Mouse (Mus musculus): ENCODE results near the gene Ralgapa1. TPM values are rescaled to one million over a fixed set of nuclear protein-coding genes. Genes with fewer than 3 reads are reported as not detected.
"Not testable (repeated sequence)": the region's sequence is repeated elsewhere in the genome, so short reads cannot be mapped to it uniquely, and the experiment has no call there.

The Ralgapa1 gene
- polyA plus RNA-seq, 2 experiments from 2014 or later = 11.9 to 13.6 TPM

DNA sequence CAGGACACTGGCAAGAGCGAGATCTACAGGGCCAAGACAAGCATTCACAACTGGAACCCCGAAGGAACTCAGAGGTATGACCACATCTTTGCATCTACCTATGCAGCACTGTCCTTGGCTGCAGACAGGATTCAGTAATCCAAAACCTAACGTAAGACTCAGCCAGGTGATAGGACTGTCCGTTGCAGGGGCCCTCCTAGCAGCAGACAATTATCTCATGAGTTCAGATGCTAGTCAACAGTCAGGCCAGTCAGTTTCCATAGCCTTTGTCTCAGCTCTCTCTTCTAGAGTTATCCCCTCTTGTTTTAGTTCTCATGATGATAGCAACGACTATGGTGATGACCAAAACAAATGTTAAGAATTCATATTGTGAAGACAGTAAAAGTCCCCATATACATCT is 20.8 kb downstream of the Ralgapa1 start:
- ATAC-seq = no peak

DNA sequence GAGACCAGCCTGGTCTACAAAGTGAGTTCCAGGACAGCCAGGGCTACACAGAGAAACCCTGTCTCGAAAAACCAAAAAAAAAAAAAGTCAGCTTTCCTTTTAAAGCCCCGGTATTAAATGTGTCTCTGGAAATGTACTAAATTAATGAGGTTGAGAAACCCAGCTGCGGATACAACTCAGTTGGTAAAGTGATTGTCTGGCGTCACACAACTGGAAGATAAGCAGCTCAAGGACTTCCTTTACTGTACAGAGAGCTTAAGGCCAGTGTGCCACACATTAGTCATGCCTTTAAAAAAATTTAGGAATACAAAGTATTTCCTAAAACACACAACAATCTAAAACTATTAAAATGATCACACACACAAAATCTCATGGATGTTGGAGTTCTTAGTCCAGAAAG is 22.2 kb downstream of the Ralgapa1 start:
- ATAC-seq = no peak

DNA sequence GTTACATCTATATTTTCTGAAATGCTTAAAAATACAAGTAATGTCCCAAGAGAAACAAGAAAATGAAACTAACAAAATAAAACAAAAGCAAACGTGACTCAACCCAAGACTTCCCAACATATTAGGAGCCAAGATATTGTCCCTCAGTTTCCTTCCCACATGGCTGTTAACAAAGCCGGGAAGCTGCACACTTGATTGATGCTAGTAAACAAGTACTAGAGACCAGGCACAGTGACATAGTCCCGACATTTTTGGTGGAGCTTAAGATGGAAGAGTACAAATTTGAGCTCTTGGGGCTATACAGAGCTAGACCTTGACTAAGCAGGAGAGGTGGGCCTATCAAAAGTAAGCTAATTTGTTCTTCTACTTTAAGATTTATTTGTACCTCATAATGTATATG is 23.9 kb downstream of the Ralgapa1 start:
- ATAC-seq = no peak

DNA sequence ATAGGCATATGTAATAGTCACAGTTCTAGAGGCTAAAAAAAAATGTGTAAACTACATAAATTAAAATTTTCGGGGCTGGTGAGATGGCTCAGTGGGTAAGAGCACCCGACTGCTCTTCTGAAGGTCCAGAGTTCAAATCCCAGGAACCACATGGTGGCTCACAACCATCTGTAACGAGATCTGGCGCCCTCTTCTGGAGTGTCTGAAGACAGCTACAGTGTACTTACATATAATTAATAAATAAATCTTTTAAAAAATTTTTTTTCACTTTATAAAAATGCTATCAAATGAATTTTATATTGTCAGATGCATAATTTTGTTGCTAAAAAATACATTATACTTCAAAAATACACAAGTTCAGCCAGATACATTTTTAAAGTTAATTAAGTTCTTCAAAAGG is 26.5 kb downstream of the Ralgapa1 start:
- ATAC-seq = not testable (repeated sequence)

DNA sequence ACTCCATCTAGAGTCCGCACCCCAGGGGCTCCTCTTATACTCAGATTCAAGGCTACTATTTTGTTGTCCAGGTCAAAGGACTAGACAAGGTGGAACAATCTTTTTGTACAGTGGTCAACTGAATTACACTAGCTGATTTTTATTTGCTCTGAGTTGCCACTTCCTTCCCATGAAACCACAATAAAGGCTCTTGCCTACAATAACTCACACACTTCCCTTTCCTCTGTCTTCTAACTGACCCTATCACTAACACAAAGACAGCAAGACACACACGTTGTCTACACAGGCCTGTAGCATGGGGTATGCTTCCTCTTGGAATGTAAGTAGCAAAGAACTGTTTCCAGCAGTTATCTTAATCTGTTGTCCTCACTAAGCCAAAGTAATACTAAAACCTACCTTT is 35.7 kb downstream of the Ralgapa1 start:
- ATAC-seq = no peak

DNA sequence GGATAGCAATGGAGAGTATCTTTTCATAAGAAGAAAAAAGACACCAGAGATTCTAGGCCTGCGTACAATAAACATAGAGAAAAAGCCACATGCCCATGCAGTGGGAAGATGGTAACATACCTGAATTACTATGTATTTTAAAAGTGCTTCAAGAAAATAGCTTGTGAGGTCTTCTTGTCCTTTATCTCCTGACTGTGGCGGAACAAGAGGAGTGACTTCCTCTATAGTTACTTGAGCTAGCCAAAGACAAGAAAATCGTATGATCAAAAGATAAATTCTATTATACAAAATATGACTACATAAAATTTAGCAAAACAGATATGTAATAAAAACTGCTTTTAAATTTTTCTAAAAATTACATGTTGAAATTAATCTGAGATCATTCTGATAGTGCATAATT is 38.3 kb downstream of the Ralgapa1 start:
- no peak for ATAC-seq

DNA sequence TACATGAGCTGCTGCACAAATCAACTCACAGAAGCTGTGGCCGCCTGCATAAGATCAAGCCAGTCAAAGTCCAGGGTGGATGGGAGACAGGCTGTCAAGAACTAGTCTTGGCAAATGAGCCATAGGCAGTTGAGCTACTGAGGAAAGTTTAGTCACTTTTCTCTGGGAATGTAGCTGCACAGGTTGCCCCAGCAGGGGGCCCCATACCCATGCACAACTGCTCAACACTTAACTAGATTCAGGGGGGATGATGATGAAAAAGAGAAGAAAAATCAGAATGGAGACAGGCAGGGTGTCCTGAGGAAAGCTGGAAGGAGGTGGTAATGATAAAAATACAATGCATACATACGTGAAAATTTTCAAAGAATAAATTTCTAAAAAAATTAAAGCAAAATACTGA is 42.7 kb downstream of the Ralgapa1 start:
- ATAC-seq = peak; percentile 40

DNA sequence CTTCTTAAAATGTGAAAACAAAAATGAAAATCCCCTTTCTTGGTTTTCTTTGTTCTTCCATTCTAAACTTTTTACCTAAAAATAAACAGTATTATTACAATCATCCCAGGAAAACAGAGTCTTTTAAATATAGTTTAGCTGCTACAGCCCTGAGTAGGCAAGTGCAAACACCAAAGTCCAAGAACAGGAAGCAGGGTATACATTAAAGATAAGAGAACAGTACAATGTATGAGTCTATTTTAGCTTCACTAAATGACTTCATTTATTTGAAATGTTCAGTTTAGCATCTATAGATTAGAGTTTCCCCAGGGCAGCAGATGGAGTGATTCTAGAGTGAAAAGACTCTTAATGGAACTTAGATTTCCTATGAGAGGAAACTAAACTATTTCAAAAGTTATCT is 43.6 kb downstream of the Ralgapa1 start:
- ATAC-seq = no peak

DNA sequence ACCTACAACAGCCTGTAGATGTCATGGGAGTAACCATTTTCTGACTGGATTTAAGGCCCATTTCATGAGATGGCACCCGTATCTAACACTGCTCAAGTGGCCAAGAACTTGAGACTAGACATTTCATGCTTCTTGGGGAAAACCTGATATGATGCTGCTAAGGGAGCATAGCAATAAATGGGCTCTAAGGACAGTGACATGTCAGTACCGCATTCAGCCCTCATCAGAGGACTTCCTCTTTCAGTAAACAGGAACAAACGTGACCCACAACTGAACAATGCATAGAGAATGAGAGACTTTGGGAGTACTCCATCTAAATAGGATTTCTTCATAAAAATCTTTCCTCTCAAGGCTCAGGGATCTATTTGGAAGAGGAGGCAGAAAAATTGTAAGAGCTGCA is 46.7 kb downstream of the Ralgapa1 start:
- ATAC-seq = no peak

DNA sequence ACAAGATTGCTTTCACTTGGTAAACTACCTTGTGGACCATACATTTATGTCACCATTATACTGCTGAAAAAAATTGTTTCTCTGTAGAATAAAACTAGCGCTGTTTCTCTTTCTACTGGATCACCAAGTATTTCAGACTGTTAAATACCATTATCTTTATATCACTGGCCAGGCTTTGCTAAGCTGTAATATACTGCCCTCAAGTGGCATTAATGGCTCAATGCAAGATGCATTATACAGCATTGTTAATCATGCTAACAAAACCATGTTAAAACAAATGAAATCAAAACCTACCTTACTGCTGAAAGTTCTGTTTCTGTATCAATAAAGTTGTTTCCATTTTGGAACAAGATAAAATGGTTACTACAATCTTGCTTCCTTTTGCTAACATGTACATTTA is 100.6 kb downstream of the Ralgapa1 start:
- peak; percentile 40 for ATAC-seq

DNA sequence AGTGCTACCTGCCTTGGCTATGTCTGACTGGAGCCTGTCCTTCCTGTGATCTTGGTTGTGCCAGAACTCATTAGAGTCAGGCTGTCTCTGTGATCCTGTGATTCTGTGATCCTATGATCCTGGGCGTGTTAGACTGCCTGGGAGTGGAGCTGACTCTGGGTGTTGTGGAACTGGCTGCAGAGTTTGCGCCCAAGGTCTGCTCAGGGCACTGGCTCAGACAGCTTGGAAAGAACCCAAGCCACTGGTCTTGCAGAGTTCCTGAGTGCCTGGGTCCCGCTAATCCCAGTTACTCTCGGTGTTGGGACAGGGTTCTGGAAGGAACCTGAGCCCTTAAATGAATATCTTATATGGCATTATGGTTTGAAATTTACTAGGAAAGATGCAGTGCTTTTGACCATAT is 115.1 kb downstream of the Ralgapa1 start:
- ATAC-seq = no peak

DNA sequence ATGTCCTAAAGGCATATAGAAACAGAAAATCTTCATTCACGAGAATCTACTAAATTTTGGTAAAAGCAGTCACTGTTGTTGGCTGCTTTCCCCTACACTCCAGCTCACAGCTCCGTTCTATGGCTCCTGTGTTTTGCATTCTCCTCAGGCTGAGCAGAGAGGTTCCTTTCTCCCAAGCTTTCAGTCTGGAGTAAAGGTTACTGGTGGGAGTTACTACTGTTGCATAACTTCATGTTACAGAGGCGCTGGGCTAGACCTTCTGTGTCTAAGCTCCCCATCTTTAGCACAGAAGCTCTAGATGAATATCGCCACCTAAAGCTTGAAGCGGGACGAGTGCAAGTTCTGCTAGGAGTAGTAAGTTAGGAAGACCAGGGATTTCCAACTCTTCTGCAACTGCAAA is 154.3 kb downstream of the Ralgapa1 start:
- ATAC-seq = no peak

DNA sequence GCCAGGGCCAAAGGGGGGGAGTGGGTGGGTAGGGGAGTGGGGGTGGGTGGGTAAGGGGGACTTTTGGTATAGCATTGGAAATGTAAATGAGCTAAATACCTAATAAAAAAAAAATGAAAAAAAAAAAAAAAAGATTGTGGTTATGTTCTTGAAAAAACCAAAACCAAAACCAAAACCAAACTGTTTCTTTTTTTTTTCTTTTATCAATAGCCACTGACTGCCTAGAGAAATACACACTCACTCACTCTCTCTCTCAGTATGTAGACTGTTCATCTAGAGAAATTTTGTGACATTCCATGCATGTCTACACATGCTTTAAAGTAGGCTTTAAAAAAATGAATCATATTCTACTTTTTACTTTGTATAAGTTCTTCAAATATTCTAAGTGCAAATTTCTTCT is 157.8 kb downstream of the Ralgapa1 start:
- not testable (repeated sequence) for ATAC-seq

DNA sequence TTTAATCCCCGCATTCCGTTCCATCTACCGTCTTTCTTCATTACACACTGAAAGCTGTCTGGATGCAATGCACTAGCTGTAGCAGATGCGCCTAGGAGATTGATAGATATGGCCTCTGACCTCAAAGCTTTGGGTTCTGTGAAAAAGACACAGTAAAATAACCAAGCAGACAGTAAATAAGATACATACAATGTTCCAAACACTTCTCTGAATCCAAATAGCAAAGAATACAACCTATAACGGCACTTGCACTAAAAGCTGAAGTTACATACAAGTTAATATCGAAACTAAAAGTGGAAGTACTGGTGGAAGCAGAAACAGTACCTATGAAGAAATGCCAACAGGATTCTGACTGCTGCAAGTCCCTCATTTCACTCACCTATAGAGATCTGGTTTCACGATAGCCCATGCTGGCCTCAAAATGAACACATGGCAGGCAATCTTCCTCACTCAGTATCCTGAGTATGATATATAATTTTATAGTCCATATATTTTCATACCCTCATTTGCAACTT is 172.9 kb downstream of the Ralgapa1 start:
- peak; percentile 63 for ATAC-seq

DNA sequence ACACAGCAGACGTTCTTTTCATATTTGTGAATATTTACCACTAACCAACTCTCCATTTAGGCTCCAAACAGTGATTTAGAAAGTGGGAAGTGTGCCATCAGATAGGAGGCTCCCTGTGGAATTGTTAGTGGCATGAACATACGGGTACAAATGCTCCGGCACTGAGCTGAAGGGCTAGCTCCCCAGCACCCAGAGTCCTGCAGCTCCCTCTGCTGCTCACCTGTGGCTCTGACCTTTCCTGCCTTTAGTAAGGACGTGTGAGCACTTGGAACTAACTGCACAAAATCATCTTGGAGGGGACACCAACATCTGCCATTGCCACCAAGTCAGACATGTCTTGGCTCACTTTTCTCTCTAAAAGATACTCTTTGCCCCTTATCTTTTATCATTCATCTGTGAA is 194.3 kb downstream of the Ralgapa1 start:
- ATAC-seq = no peak

DNA sequence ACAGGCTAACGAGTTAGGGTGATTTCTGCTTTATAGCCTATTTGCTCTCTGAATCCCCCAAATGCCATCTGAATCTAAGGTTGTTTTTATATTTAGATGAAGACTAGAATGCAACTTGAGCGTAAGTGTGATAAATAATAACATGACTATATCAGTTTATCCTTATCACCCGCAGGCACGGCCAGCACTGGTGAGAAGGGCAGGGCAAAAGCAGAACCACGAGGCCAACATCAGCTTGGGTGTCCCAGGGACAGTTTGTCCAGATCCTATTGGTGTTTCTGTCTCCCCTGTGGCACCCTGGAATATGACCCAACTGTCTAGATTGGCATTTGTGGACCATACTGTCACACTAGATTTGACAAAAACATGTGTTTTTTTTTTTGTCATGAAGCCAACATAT is 197.7 kb downstream of the Ralgapa1 start:
- no peak for ATAC-seq

DNA sequence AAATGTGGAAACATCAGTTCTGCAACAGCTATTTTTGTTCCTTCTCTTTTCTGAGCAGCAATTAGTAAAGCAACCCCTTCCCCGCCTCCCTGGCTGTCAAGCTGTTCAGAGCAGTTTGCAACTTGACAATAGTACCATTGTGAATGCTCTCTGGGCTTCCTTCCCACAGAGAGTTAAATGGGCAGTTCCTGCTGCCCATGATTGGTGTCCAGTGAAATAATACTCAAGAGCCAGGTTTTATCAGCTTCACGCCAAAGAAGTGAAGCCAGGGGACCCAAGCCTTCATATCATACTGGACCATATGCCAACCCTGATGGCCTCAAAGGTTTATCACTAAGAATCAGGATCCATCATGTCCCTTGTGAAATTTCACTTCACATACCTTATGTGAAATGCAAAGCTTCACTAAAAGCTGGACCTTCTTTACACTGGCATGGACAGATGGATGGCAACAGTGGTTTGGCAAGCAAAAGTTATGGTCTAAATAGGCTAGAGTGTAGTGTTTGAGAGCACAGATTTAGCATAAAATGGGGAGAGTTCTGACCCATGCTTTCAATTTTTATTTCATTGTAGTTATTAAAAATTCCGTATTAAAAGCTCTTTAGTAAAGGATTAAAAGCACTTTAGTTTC is 198.2 kb downstream of the Ralgapa1 start:
- no peak for ATAC-seq

DNA sequence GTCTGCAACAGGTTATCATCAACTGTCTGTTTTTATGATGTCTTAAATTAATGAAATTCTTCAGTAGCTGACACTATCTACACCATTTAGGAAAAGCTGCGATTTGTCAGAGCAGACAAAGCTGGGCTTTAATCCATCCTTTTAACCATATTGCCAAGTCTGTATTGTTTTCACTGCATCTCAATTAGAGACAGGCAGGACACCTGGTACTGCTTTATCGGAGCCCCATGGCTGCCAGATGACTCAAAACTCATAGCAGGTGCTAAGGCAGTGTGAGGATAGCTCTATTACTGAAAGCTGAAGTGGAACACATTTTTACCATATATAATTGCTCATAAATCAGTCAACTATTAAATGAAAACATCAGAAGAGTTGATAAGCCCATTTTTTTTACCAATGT is 200.6 kb downstream of the Ralgapa1 start:
- no peak for ATAC-seq

DNA sequence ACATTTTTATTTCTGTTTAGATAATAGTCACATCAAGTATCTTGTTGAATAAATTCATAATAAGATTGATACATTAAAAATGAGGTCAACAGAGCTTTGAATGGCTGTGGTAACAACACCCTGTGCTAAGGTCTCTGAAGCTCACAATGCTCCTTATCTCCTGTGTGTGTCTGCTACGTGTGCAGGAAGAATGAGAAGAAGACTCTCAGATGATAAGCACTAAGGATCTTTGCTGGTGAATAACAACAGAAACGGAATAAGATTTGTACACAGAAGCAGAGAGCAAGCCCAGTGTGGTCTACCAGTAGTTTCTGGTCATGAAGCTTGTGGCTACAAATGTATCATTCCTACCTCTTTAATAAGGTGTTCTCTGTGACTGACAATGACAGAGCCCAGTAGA is 210.2 kb downstream of the Ralgapa1 start:
- ATAC-seq = no peak

DNA sequence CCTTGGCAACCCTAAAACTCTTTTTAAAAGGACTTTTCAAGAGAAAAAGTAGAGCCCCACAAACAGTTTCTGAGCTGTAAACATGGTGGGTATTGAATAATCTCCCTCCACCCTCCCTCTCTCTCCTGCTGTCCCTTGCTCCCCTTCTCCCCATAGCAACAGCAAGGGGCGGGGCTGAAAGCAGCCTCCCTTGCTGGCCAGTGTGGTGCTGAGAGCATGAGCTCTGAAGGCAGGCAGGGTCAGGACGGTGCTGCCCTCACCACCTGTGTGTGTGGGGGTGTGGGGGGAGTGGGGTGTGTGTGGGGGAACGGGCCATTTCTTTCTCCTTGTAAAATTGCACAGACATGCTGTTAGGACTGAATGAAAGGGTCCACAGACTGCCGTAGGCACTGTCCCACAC is 213.1 kb downstream of the Ralgapa1 start:
- no peak for ATAC-seq

DNA sequence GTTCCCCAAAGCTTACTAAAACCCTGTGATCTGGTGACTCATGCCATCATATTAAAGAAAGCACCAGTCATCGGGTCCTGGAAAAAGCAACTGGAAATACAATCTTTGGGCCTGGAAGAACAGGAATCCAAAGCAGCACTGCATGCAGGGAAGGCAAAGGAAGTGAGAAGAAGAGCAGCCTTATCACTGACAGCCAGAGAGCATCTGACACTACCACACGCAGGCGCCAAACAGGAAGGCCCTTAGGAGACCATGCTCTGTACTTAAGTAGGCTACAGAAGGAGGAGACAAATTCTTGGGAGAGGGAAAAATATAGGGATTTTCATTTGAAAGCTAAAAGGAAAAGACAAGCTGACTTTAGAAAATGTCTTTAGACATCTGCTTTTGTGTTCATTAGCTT is 216.6 kb downstream of the Ralgapa1 start:
- ATAC-seq = no peak

DNA sequence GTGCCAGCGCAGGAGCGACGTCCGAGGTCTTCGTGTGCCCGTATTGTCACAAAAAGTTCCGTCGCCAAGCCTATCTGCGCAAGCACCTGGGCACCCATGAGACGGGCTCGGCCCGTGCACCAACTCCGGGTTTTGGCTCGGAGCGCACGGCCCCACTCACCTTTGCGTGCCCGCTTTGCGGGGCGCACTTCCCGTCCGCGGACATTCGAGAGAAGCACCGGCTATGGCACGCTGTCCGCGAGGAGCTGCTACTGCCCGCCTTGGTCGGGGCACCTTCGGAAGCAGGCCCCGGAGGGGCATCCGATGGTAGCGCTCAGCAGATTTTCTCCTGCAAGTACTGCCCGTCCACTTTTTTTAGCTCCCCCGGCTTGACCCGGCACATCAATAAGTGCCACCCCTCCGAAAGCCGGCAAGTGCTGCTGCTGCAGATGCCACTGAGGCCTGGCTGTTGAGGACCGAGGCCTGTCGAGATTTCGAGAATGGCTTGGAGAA is 220.4 kb downstream of the Ralgapa1 start:
- no peak for ATAC-seq

DNA sequence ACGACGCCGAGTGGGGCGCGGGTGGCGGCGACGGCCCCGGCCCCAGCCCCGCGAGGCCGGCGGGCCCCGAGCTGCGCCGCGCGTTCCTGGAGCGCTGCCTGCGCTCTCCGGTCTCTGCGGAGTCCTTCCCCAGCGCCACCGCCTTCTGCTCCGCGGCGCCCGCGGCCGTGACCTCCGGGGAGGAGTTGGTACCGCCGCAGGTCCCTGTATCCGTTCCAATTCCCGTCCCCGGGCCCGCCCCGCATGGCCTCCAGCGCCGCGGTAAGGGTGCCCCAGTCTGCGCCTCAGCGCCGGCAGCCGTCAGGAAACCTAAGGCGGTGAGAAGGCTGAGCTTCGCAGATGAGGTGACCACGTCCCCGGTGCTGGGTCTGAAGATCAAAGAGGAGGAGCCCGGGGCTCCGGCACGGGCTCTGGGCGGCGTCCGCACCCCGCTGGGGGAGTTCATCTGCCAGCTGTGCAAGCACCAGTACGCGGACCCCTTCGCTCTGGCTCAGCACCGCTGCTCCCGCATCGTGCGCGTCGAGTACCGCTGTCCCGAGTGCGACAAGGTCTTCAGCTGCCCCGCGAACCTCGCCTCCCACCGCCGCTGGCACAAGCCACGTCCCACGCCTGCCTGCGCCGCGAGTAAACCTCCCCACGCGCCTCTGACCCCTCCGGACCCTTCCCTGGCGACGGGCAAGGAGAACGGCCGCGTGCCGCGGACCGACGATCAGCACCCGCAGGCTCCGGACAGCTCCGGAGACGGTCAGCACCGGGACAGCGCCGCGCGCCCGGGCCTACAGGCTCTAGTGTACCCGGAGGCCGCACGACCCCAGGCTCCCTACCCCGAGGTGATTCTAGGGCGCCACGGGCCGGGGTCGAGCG is 221.1 kb downstream of the Ralgapa1 start:
- no peak for ATAC-seq

All from activated CD4-positive, CD25-positive, alpha-beta regulatory T cell, adult 4 months (primary cell).